Comparison of ENCODE assay signal across 26 mouse cellular contexts in genomic region chr5:66815877-66816276, GRCm38 (mm10).
DNase-seq lines count a peak whose midpoint lies in the region; ATAC-seq and TF ChIP-seq lines count a peak whose summit lies in the region.
"Had no signal": no experiment of that assay in that cellular context is flagged by ENCODE, and none has a peak within 500 bp of the region (broad histone marks: within the 10 kb centered on the region; RNA-seq: fewer than 3 reads in every experiment).

No protein-coding gene starts in this region.

- DNase-seq in forebrain, embryonic 10.5 days (ENCODE audit: extremely low spot score, low spot score), result no peak
- peak; percentile 11 for DNase-seq in kidney, postnatal 0 days (ENCODE audit: low spot score)
- no peak for DNase-seq in kidney, postnatal 25 days
- DNase-seq in neural tube, embryonic 10.5 days (ENCODE audit: extremely low spot score, low spot score), result no peak
- DNase-seq in forebrain, postnatal 0 days, result no peak
- no peak for DNase-seq in cerebellum, postnatal 4 days (ENCODE audit: low spot score in 2 of 2)
- DNase-seq: adrenal gland, postnatal 14 days; cerebellum, adult 11-12 months; cerebellum, postnatal 10 days; heart, adult 2 months; heart, postnatal 10 days; kidney, adult 8-10 months; kidney, postnatal 10 days; lung, embryonic 14.5 days; right cerebral cortex, postnatal 25 days had no signal

- no peak for TF ChIP-seq CTCF in kidney, postnatal 0 days (IDR thresholded peaks at IDR 0.05; ENCODE audit: low read depth)
- no peak for TF ChIP-seq CTCF in forebrain, postnatal 0 days (IDR thresholded peaks at IDR 0.05; ENCODE audit: low read depth)

- H3K9ac ChIP-seq in forebrain, embryonic 12.5 days, result no peak overlapping the region
- no peak overlapping the region for H3K9ac ChIP-seq in kidney, postnatal 0 days (ENCODE audit: low read depth, low read length)
- H3K9ac ChIP-seq in neural tube, embryonic 14.5 days (replicated peaks; ENCODE audit: low read depth, low read length), result no peak overlapping the region
- H3K9ac ChIP-seq in forebrain, postnatal 0 days, result no peak overlapping the region
- H3K9ac ChIP-seq: heart, embryonic 13.5 days; limb, embryonic 12.5 days; liver, embryonic 15.5 days; lung, embryonic 14.5 days; midbrain, embryonic 15.5 days; neural tube, embryonic 13.5 days; stomach, embryonic 15.5 days had no signal

- H3K9me3 ChIP-seq in forebrain, embryonic 12.5 days, result no peaks in the 10 kb centered on the region
- no peaks in the 10 kb centered on the region for H3K9me3 ChIP-seq in forebrain, embryonic 10.5 days
- H3K9me3 ChIP-seq in kidney, postnatal 0 days (replicated peaks; ENCODE audit: low read length), result no peaks in the 10 kb centered on the region
- no peaks in the 10 kb centered on the region for H3K9me3 ChIP-seq in neural tube, embryonic 14.5 days (ENCODE audit: control insufficient read depth, low read length)
- no peaks in the 10 kb centered on the region for H3K9me3 ChIP-seq in forebrain, postnatal 0 days (ENCODE audit: low read length)
- H3K9me3 ChIP-seq: heart, embryonic 13.5 days; limb, embryonic 12.5 days; liver, embryonic 15.5 days; midbrain, embryonic 15.5 days; neural tube, embryonic 13.5 days; stomach, embryonic 15.5 days had no signal

- no peak overlapping the region for H3K27ac ChIP-seq in forebrain, embryonic 12.5 days
- no peak overlapping the region for H3K27ac ChIP-seq in forebrain, embryonic 10.5 days
- no peak overlapping the region for H3K27ac ChIP-seq in kidney, postnatal 0 days
- H3K27ac ChIP-seq in neural tube, embryonic 14.5 days (ENCODE audit: low read depth, low read length), result peak overlapping the region; percentile 22; the same call in 1 of the 2 replicates
- no peak overlapping the region for H3K27ac ChIP-seq in forebrain, postnatal 0 days (ENCODE audit: low read depth, low read length)
- H3K27ac ChIP-seq: heart, adult 2 months; heart, embryonic 13.5 days; limb, embryonic 12.5 days; liver, embryonic 15.5 days; midbrain, embryonic 15.5 days; neural tube, embryonic 13.5 days; stomach, embryonic 15.5 days had no signal

- 12% methylated on average over 6 of the region's 6 CpGs for WGBS in forebrain, embryonic 12.5 days
- 45% methylated on average over 6 of the region's 6 CpGs for WGBS in forebrain, embryonic 10.5 days
- WGBS in kidney, postnatal 0 days, result 34% methylated on average over 6 of the region's 6 CpGs
- WGBS in neural tube, embryonic 14.5 days, result 20% methylated on average over 6 of the region's 6 CpGs
- 9% methylated on average over 6 of the region's 6 CpGs for WGBS in forebrain, postnatal 0 days

- peaks cover 12% of the 10 kb centered on the region for H3K4me1 ChIP-seq in forebrain, embryonic 12.5 days
- peaks cover 18% of the 10 kb centered on the region for H3K4me1 ChIP-seq in forebrain, embryonic 10.5 days
- no peaks in the 10 kb centered on the region for H3K4me1 ChIP-seq in kidney, postnatal 0 days (replicated peaks; ENCODE audit: insufficient read depth, low read length)
- no peaks in the 10 kb centered on the region; the same call in none of the 2 replicates for H3K4me1 ChIP-seq in neural tube, embryonic 14.5 days (ENCODE audit: control insufficient read depth, insufficient read depth, low read length)
- H3K4me1 ChIP-seq in forebrain, postnatal 0 days (ENCODE audit: insufficient read depth), result 0 out of 2 replicates have a peak, but pooled peaks cover 6% of the 10 kb centered on the region
- H3K4me1 ChIP-seq: heart, embryonic 13.5 days; limb, embryonic 12.5 days; liver, embryonic 15.5 days; stomach, embryonic 15.5 days had no signal

- no peak overlapping the region for H3K4me3 ChIP-seq in forebrain, embryonic 12.5 days (replicated peaks)
- H3K4me3 ChIP-seq in forebrain, embryonic 10.5 days, result no peak overlapping the region
- H3K4me3 ChIP-seq in kidney, postnatal 0 days (replicated peaks; ENCODE audit: low read depth, low read length), result no peak overlapping the region
- no peak overlapping the region for H3K4me3 ChIP-seq in neural tube, embryonic 14.5 days (ENCODE audit: low read depth, low read length)
- no peak overlapping the region for H3K4me3 ChIP-seq in forebrain, postnatal 0 days (ENCODE audit: low read depth, low read length)
- H3K4me3 ChIP-seq: heart, adult 2 months; heart, embryonic 13.5 days; limb, embryonic 12.5 days; liver, embryonic 15.5 days; midbrain, embryonic 15.5 days; myocyte; neural tube, embryonic 13.5 days; stomach, embryonic 15.5 days had no signal

- H3K4me2 ChIP-seq in forebrain, embryonic 12.5 days, result no peak overlapping the region
- no peak overlapping the region for H3K4me2 ChIP-seq in kidney, postnatal 0 days (ENCODE audit: low read length)
- H3K4me2 ChIP-seq in neural tube, embryonic 14.5 days (ENCODE audit: low read depth, low read length), result no peak overlapping the region
- no peak overlapping the region; the same call in 1 of the 2 replicates for H3K4me2 ChIP-seq in forebrain, postnatal 0 days (ENCODE audit: low read depth)
- H3K4me2 ChIP-seq: heart, embryonic 13.5 days; limb, embryonic 12.5 days; liver, embryonic 15.5 days; midbrain, embryonic 15.5 days; neural tube, embryonic 13.5 days; stomach, embryonic 15.5 days had no signal

- H3K36me3 ChIP-seq in forebrain, embryonic 12.5 days (replicated peaks), result no peaks in the 10 kb centered on the region
- H3K36me3 ChIP-seq in forebrain, embryonic 10.5 days (replicated peaks), result no peaks in the 10 kb centered on the region
- H3K36me3 ChIP-seq in kidney, postnatal 0 days (ENCODE audit: insufficient read depth, low read length), result no peaks in the 10 kb centered on the region
- no peaks in the 10 kb centered on the region for H3K36me3 ChIP-seq in neural tube, embryonic 14.5 days (ENCODE audit: control insufficient read depth, insufficient read depth, low read length)
- no peaks in the 10 kb centered on the region for H3K36me3 ChIP-seq in forebrain, postnatal 0 days (ENCODE audit: insufficient read depth)
- H3K36me3 ChIP-seq: heart, embryonic 13.5 days; limb, embryonic 12.5 days; liver, embryonic 15.5 days; midbrain, embryonic 15.5 days; neural tube, embryonic 13.5 days; stomach, embryonic 15.5 days had no signal

- peak; percentile 23; the same call in 1 of the 2 replicates for ATAC-seq in forebrain, embryonic 12.5 days (ENCODE audit: low FRiP score)
- no peak for ATAC-seq in kidney, postnatal 0 days (replicated peaks; ENCODE audit: low FRiP score, low read depth)
- no peak for ATAC-seq in neural tube, embryonic 14.5 days (ENCODE audit: low read depth)
- ATAC-seq in forebrain, postnatal 0 days, result peak; percentile 25; the same call in 1 of the 2 replicates
- ATAC-seq: intestine, embryonic 16.5 days; midbrain, embryonic 15.5 days; Patski had no signal

- no peaks in the 10 kb centered on the region for H3K27me3 ChIP-seq in forebrain, embryonic 12.5 days
- no peaks in the 10 kb centered on the region for H3K27me3 ChIP-seq in forebrain, embryonic 10.5 days (ENCODE audit: poor library complexity, severe bottlenecking)
- no peaks in the 10 kb centered on the region for H3K27me3 ChIP-seq in kidney, postnatal 0 days (ENCODE audit: insufficient read depth, low read length)
- H3K27me3 ChIP-seq in neural tube, embryonic 14.5 days (ENCODE audit: control insufficient read depth, insufficient read depth, low read length), result no peaks in the 10 kb centered on the region
- H3K27me3 ChIP-seq in forebrain, postnatal 0 days (ENCODE audit: insufficient read depth, low read length), result no peaks in the 10 kb centered on the region
- H3K27me3 ChIP-seq: limb, embryonic 12.5 days; liver, embryonic 15.5 days; midbrain, embryonic 15.5 days; neural tube, embryonic 13.5 days; Patski; stomach, embryonic 15.5 days had no signal

Comparison
In these comparisons a context has a peak if more than half of its experiments do, and no peak if none do; other contexts are left out.
1. ATAC-seq: peak in forebrain, embryonic 12.5 days (single experiment) and forebrain, postnatal 0 days (single experiment); none in kidney, postnatal 0 days (single experiment) and neural tube, embryonic 14.5 days (single experiment).